Mouse (Mus musculus) neural tube, embryonic 15.5 days (tissue): ENCODE data around the gene Tecr. TPM values are rescaled to one million over a fixed set of nuclear protein-coding genes. Genes with fewer than 3 reads are reported as not detected.

Experiments used
- ATAC-seq: fragments of 200-750 bp; cut with Nextera tagmentation; 2 replicates; pipeline ENCODE4 v1.8.0; 2017; ENCODE audit warnings: mild to moderate bottlenecking, moderate TSS enrichment, moderate library complexity; ENCODE audit not compliant: low FRiP score
- H3K27ac ChIP-seq: fragments of 300-500 bp; sonication (generic); replicated peaks from 2 replicates; pipeline ENCODE4 v1.5.1; 2015; ENCODE audit warnings: mild to moderate bottlenecking, inconsistent platforms
- H3K27me3 ChIP-seq: fragments of 300-500 bp; sonication (generic); replicated peaks from 2 replicates; pipeline ENCODE4 v1.6.1; 2015; ENCODE audit warnings: inconsistent platforms
- H3K36me3 ChIP-seq: fragments of 300-500 bp; sonication (generic); 2 replicates; pipeline ENCODE4 v1.6.1; 2015; ENCODE audit warnings: inconsistent platforms
- H3K4me1 ChIP-seq: fragments of 300-500 bp; sonication (generic); 2 replicates; pipeline ENCODE4 v1.6.1; 2015; ENCODE audit warnings: inconsistent platforms
- H3K4me2 ChIP-seq: fragments of 300-500 bp; sonication (generic); 2 replicates; pipeline ENCODE4 v1.6.1; 2015; ENCODE audit warnings: inconsistent platforms, mild to moderate bottlenecking, moderate library complexity
- H3K4me3 ChIP-seq: fragments of 300-500 bp; sonication (generic); replicated peaks from 2 replicates; pipeline ENCODE4 v1.5.1; 2015; ENCODE audit warnings: mild to moderate bottlenecking, inconsistent platforms
- H3K9ac ChIP-seq: fragments of 300-500 bp; sonication (generic); replicated peaks from 2 replicates; pipeline ENCODE4 v1.6.1; 2015; ENCODE audit warnings: mild to moderate bottlenecking, inconsistent platforms
- H3K9me3 ChIP-seq: fragments of 300-500 bp; sonication (generic); replicated peaks from 2 replicates; pipeline ENCODE4 v1.6.1; 2016; ENCODE audit warnings: inconsistent platforms
- WGBS: fragments of 180-500 bp; shearing (Covaris S2); methylation state at CpG from one replicate; pipeline ENCODE4 v1.1.7; 2015; ENCODE audit warnings: mixed read lengths; 5-methylcytosine and 5-hydroxymethylcytosine counted together
- polyA plus RNA-seq: library from polyadenylated mRNA; unstranded; fragments of >200 nt; fragmentation: Nextera tagmentation; extraction: Ambion mirVana; gene quantifications from 2 replicates; pipeline ENCODE4 v1.2.1, GENCODE M21; 2015

Tecr gene
- polyA plus RNA-seq, 1 experiment from 2014 or later: 1,650 TPM

GRCm38 (mm10) chr8:83570272-83571000, 37.3 kb downstream of the Tecr start:
- peaks cover 32% of the 10 kb centered on the region for H3K36me3 ChIP-seq
- H3K4me3 ChIP-seq: no peak overlapping the region
- WGBS: 88% methylated on average over 15 of the region's 15 CpGs
- H3K4me1 ChIP-seq: peaks cover 44% of the 10 kb centered on the region
- H3K27me3 ChIP-seq: no peaks in the 10 kb centered on the region
- ATAC-seq: no peak
- H3K4me2 ChIP-seq: no peak overlapping the region
- H3K9me3 ChIP-seq: no peaks in the 10 kb centered on the region
- no peak overlapping the region for H3K9ac ChIP-seq
- H3K27ac ChIP-seq: no peak overlapping the region

DNA sequence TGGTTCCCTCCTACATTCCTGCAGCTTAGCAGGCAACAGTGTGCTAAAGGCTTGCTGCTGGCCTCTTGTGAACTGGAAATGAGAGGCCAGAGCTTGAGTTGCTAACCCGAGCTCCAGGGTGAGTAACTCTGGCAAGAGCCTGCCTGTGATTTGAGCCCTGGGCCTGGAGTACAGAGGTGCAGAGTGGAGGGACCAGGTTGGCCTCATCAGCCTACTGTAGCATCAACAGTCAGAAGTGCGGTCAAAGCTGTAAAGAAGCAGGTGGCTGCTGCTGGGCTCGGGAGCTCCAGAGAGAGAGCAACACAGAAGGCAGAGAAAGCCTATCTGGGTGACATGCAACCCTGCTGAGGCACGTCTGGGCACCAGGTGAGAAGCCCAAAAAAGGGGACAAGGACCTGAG, 38.6 kb downstream of the Tecr start:
- Histone ChIP-seq H3K9ac (no peak overlapping the region), H3K27ac (no peak overlapping the region), H3K9me3 (no peaks in the 10 kb centered on the region), H3K27me3 (no peaks in the 10 kb centered on the region), H3K4me2 (no peak overlapping the region), H3K4me1 (peaks cover 31% of the 10 kb centered on the region), H3K36me3 (peaks cover 32% of the 10 kb centered on the region), H3K4me3 (no peak overlapping the region)
- no peak for ATAC-seq
- WGBS: 82% methylated on average over 4 of the region's 4 CpGs

DNA sequence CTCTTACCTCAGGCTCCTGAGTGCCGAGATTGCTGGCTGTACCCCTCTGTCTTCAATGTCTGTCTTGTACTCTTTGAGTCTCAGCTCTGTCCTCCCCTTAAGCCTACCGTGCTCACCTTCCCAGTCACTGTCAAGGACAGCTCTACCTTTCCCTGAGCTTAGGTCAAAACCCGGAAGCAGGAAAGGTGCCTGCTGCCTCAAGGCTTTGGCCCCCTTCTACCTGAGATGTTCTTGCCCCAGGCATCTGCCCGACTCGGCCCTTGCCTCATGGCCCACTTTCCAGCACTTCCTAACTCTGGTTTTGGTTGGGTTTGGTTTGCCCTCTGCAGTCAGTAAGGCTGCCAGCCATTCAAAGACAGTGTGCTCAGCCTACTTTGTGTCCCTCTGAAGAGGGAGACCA, 39.0 kb downstream of the Tecr start:
- Histone ChIP-seq H3K9me3 (no peaks in the 10 kb centered on the region), H3K4me1 (peaks cover 29% of the 10 kb centered on the region), H3K4me3 (no peak overlapping the region), H3K27ac (no peak overlapping the region), H3K27me3 (no peaks in the 10 kb centered on the region), H3K9ac (no peak overlapping the region), H3K36me3 (peaks cover 32% of the 10 kb centered on the region), H3K4me2 (no peak overlapping the region)
- WGBS: 81% methylated on average over 5 of the region's 5 CpGs
- no peak for ATAC-seq

DNA sequence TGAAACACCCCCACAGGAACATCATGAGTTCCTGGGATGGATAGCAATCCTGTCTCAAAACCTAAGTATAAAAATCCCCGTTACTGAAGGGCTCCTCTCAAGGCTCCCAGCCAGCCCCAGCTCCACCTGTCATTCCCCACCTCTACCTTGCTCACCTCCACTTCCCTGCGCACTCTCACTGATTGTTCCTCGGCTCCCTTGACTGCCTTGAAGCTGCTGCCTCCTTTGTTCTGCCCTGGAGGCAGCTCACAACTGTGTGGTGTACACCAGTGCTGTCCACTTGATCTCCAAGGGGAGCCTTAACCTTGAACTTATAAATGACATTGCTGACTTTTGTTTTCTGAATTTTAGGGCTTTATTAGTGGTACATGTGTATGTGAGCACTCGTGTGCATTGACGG, 39.6 kb downstream of the Tecr start:
- no peak for ATAC-seq
- Histone ChIP-seq H3K36me3 (peaks cover 30% of the 10 kb centered on the region), H3K9me3 (no peaks in the 10 kb centered on the region), H3K4me1 (peaks cover 29% of the 10 kb centered on the region), H3K4me2 (peak overlapping the region; percentile 85), H3K27me3 (no peaks in the 10 kb centered on the region), H3K9ac (peak overlapping the region; percentile 66), H3K4me3 (peak overlapping the region; percentile 77), H3K27ac (no peak overlapping the region)
- 76% methylated on average over 5 of the region's 5 CpGs for WGBS

DNA sequence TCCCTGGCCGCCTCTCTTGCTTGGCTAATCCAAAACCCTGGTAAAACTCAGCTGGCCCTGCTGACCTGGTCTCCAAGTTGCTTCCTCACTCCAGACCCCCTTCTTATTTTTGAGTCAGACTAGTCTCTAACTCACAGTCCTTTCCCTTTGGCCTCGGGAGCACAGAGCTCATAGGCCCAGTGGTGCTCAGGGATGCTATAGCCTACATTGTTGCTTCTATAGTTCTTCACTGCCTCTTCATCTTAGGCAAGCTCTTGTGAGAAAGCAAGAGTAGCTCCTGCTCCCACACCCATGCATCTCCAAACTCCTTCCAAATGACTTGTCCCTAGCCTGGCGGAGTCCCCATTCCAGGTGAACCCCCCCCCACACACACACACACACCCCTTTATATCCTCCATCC, 40.1 kb downstream of the Tecr start:
- Histone ChIP-seq H3K27me3 (no peaks in the 10 kb centered on the region), H3K4me1 (peaks cover 29% of the 10 kb centered on the region), H3K4me3 (peak overlapping the region; percentile 77), H3K9me3 (no peaks in the 10 kb centered on the region), H3K4me2 (peak overlapping the region; percentile 85), H3K9ac (peak overlapping the region; percentile 66), H3K27ac (no peak overlapping the region), H3K36me3 (peaks cover 27% of the 10 kb centered on the region)
- WGBS: 54% methylated on average over 3 of the region's 3 CpGs
- ATAC-seq: no peak

DNA sequence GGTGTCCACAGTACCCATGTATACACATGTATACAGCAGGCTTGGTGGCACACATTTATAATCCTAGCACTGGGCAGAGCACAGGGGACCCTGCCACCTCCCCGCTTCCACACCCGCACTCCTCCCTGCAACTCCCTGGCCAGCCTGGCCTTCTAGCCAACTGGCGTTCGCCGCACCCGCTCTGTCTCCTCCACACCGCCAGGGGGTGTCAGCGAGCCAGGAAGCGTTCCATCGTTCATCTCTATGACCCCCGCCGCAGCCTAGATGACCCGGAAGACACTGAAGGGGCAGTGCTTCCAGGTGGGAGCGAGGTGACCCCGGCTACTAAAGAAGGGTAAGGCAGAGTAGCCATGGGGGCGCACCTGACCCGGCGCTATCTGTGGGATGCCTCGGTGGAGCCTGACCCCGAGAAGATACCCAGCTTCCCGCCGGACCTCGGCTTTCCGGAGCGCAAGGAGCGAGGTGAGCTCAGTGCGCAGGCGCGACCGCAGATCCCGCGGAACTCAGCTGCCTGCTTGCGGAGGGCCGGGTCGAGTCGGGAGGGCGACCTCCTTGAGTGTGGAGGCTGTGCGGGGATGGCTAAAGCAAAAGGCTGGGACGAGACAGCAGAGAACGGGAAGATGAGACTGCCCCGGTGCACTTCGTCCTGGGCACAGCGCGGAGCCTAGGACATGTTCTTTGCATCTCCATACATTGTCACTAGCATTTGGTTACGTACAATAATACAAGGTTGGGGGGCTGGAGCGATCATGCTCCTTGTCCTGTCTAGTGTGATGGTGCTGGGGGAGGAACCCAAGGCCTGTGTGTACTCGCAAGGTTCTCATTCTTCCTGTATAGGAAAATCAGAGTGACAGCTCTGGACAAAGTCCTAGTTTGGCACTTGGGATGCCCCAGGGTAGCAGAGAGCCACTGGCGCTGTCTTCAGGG, 41.0 kb downstream of the Tecr start, which contains the start of gene Ndufb7:
Ndufb7 (plus strand) TSS at position 203 of the 927 bp plus-strand sequence.
- Histone ChIP-seq H3K27ac (peak within 1 kb of the TSS; percentile 85), H3K9me3 (no peaks in the 10 kb centered on the region), H3K36me3 (peaks cover 18% of the 10 kb centered on the region), H3K4me1 (peaks cover 29% of the 10 kb centered on the region), H3K9ac (peak within 1 kb of the TSS; percentile 66), H3K4me2 (peak within 1 kb of the TSS; percentile 85), H3K27me3 (no peaks in the 10 kb centered on the region), H3K4me3 (peak within 1 kb of the TSS; percentile 77)
- under 1% methylated on average over 48 of the region's 48 CpGs for WGBS
- peak; percentile 88 for ATAC-seq

DNA sequence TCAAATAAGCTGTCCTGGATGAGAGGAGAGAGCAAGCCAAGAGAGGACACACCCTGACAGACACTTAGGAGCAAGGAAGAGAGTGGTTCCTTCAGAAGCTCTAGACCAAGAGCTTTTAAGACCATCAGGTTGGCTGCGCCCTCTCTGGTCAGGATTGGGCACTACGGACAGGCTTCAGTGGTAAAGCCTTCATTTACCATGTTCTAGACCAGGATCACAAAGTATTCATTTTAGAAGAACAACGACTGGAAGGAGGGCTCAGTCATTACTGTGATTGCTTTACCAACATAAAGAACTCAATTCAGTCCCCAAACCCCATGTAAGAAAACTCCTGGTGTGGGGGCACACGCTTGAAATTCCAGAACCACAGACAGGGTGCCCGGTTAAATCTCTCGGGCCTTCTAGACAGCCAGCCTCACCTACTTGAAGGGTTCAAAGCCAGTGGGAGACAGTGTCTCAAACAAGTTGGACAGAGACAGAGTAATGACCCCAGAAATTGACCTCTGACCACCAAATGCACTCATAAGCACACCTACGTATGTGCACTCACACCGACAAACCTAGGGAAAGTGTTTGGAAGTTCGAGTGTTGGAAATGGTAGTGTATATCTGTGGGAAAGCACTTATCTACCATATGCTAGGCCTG, 41.9 kb downstream of the Tecr start:
- peaks cover 29% of the 10 kb centered on the region for H3K4me1 ChIP-seq
- H3K4me2 ChIP-seq: peak overlapping the region; percentile 85; the same call in 1 of the 2 replicates
- no peaks in the 10 kb centered on the region for H3K9me3 ChIP-seq
- H3K27ac ChIP-seq: no peak overlapping the region
- no peaks in the 10 kb centered on the region for H3K27me3 ChIP-seq
- 77% methylated on average over 9 of the region's 9 CpGs for WGBS
- ATAC-seq: 0 out of 2 replicates have a peak, but pooled peaks have one; percentile 10
- peaks cover 10% of the 10 kb centered on the region for H3K36me3 ChIP-seq
- H3K4me3 ChIP-seq: no peak overlapping the region; the same call in 1 of the 2 replicates
- no peak overlapping the region for H3K9ac ChIP-seq

DNA sequence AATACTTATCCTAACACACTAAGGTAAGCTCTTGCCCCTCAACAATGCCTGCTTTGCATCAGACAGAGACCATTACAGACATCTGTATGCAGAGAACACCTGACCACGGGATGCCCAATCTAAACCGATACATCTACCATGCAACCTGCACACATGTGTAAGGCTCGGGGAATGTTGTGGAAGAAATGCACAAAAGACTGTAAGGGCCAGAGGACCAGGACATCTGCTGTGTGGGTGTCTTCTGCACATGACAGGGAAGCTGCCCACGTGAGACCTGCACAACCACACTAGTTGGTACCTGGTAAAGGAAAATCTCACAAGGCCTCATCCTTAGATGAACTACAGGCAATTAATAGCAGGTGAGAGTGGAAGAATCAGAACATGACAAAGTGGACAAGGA, 44.5 kb downstream of the Tecr start:
- no peaks in the 10 kb centered on the region for H3K27me3 ChIP-seq
- H3K9me3 ChIP-seq: no peaks in the 10 kb centered on the region
- H3K4me2 ChIP-seq: no peak overlapping the region
- no peak overlapping the region for H3K27ac ChIP-seq
- H3K4me3 ChIP-seq: no peak overlapping the region
- H3K4me1 ChIP-seq: peaks cover 14% of the 10 kb centered on the region
- no peaks in the 10 kb centered on the region for H3K36me3 ChIP-seq
- H3K9ac ChIP-seq: no peak overlapping the region
- no peak for ATAC-seq
- WGBS: 75% methylated on average over 4 of the region's 4 CpGs

- no peak overlapping the region for H3K4me3 ChIP-seq
- H3K4me2 ChIP-seq: no peak overlapping the region
- H3K9me3 ChIP-seq: no peaks in the 10 kb centered on the region
- WGBS: 85% methylated on average over 3 of the region's 3 CpGs
- H3K36me3 ChIP-seq: no peaks in the 10 kb centered on the region
- no peak for ATAC-seq
- H3K27me3 ChIP-seq: no peaks in the 10 kb centered on the region
- no peak overlapping the region for H3K9ac ChIP-seq
- peaks cover 8% of the 10 kb centered on the region for H3K4me1 ChIP-seq
- no peak overlapping the region for H3K27ac ChIP-seq
These were observed 45.1 kb downstream of the Tecr start for GRCm38 (mm10) chr8:83562669-83563068.

GRCm38 (mm10) chr8:83535736-83536135, 72.0 kb downstream of the Tecr start, which contains the start of gene Olfr370:
Gene Olfr370, plus strand, starts transcription at chr8:83535780.
- Histone ChIP-seq H3K27me3 (no peaks in the 10 kb centered on the region), H3K4me1 (no peaks in the 10 kb centered on the region), H3K9me3 (no peaks in the 10 kb centered on the region), H3K4me3 (no peak within 1 kb of the TSS), H3K4me2 (no peak within 1 kb of the TSS), H3K27ac (no peak within 1 kb of the TSS), H3K36me3 (no peaks in the 10 kb centered on the region), H3K9ac (no peak within 1 kb of the TSS)
- no peak for ATAC-seq
- WGBS: 82% methylated on average over 3 of the region's 3 CpGs

DNA sequence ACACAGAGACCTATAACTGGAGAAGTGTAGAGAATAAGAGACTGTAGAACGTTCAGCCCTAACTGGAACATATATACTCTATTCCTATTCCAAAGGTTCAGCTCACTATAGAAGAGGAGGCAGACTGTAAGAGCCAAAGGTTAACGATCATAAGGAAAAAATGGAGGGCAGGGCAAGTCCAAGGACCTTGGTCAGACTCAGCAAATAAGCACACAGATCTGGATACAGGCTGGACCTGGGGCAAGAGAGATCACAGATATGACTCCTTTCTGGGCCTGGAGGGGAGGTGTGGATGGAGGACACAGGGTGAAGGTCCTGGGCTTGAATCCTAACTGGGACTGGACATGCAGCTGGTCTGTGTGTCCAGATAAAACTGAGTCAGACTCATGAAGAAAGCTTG, 73.0 kb downstream of the Tecr start:
- WGBS: 89% methylated on average over 2 of the region's 2 CpGs
- no peak overlapping the region for H3K27ac ChIP-seq
- no peaks in the 10 kb centered on the region for H3K9me3 ChIP-seq
- H3K4me2 ChIP-seq: no peak overlapping the region
- no peaks in the 10 kb centered on the region for H3K4me1 ChIP-seq
- ATAC-seq: no peak
- no peak overlapping the region for H3K9ac ChIP-seq
- no peaks in the 10 kb centered on the region for H3K27me3 ChIP-seq
- no peaks in the 10 kb centered on the region for H3K36me3 ChIP-seq
- no peak overlapping the region for H3K4me3 ChIP-seq
